Mouse (Mus musculus): ENCODE measurements at regions not wholly inside any gene's neighbourhood (a gene's known extent, or its start where the extent isn't known, plus 50 kb on each side); places are given as distances from the start of the nearest gene placed in this dataset.
"Not testable (repeated sequence)": the region's sequence is repeated elsewhere in the genome, so short reads cannot be mapped to it uniquely, and the experiment has no call there.

- not testable (repeated sequence) for DNase-seq
Measured at GRCm38 (mm10) chr3:96374343-96374624, 77.8 kb downstream of the BC107364 start.

- DNase-seq: not testable (repeated sequence)
Measured at GRCm38 (mm10) chr3:96373600-96374342, 78.3 kb downstream of the BC107364 start.

GRCm38 (mm10) chr3:96362581-96362980 lies 68.8 kb upstream of the Fcgr1 start:
- peak; percentile 86 for DNase-seq

GRCm38 (mm10) chr3:96360816-96361215 lies 67.0 kb upstream of the Fcgr1 start:
- DNase-seq: peak; percentile 8

- DNase-seq: peak; percentile 14
Measured at GRCm38 (mm10) chr3:96360214-96360536, 66.4 kb upstream of the Fcgr1 start.

- not testable (repeated sequence) for DNase-seq
Measured at GRCm38 (mm10) chr3:96359507-96360213, 65.9 kb upstream of the Fcgr1 start.

GRCm38 (mm10) chr3:96351623-96352022 lies 57.9 kb upstream of the Fcgr1 start:
- not testable (repeated sequence) for DNase-seq

- not testable (repeated sequence) for DNase-seq
Measured at GRCm38 (mm10) chr3:96350985-96351384, 57.2 kb upstream of the Fcgr1 start.

- DNase-seq: not testable (repeated sequence)
Measured at GRCm38 (mm10) chr3:96346543-96346942, 52.8 kb upstream of the Fcgr1 start.

- DNase-seq: peak; percentile 73
Measured at GRCm38 (mm10) chr3:96343471-96344120, 49.8 kb upstream of the Fcgr1 start.
